ENCODE assay signal across 11 mouse cellular contexts in genomic region chr11:117350462-117351222, GRCm38 (mm10).
A peak's percentile ranks its signal among the peaks of the same experiment; 100 is the strongest.
DNase-seq lines count a peak whose midpoint lies in the region; ATAC-seq lines count a peak whose summit lies in the region.
"Had no signal": no experiment of that assay in that cellular context is flagged by ENCODE, and none has a peak within 500 bp of the region (broad histone marks: within the 10 kb centered on the region; RNA-seq: fewer than 3 reads in every experiment).

No protein-coding gene starts in this region.

- 0 out of 2 replicates have a peak overlapping the region, but pooled peaks have one; percentile 12 for H3K4me2 ChIP-seq in kidney, embryonic 15.5 days
- H3K4me2 ChIP-seq in embryonic facial prominence, embryonic 12.5 days (replicated peaks) = 0 out of 2 replicates have a peak overlapping the region, but pooled peaks have one; percentile 30
- peak overlapping the region; percentile 8; the same call in 1 of the 2 replicates for H3K4me2 ChIP-seq in liver, embryonic 13.5 days

- H3K27ac ChIP-seq in kidney, embryonic 15.5 days = peak overlapping the region; percentile 81
- peak overlapping the region; percentile 93 for H3K27ac ChIP-seq in embryonic facial prominence, embryonic 12.5 days
- peak overlapping the region; percentile 64 for H3K27ac ChIP-seq in liver, embryonic 13.5 days

- peak; percentile 63 for DNase-seq in adrenal gland, adult 2 months
- DNase-seq in adrenal gland, adult 18-20 months (ENCODE audit: low spot score in 2 of 2) = no peak
- DNase-seq in kidney, adult 18-20 months = no peak
- no peak for DNase-seq in liver, embryonic 13.5 days
- DNase-seq in frontal cortex, postnatal 10 days (ENCODE audit: low spot score in 2 of 2) = no peak
- no peak for DNase-seq in retina, postnatal 1 day
- DNase-seq: lung, postnatal 14 days; right cerebral cortex, postnatal 4 days had no signal

- H3K9ac ChIP-seq in kidney, embryonic 15.5 days = no peak overlapping the region
- H3K9ac ChIP-seq in embryonic facial prominence, embryonic 12.5 days = no peak overlapping the region
- 0 out of 2 replicates have a peak overlapping the region, but pooled peaks have one; percentile 0 for H3K9ac ChIP-seq in liver, embryonic 13.5 days

- ATAC-seq in kidney, embryonic 15.5 days (replicated peaks; ENCODE audit: low FRiP score) = peak; percentile 38; the same call in 1 of the 2 replicates
- ATAC-seq in embryonic facial prominence, embryonic 12.5 days (ENCODE audit: insufficient number of reproducible peaks, insufficient read depth, low FRiP score, low TSS enrichment) = no peak
- no peak for ATAC-seq in liver, embryonic 13.5 days (ENCODE audit: low read depth)

- 72% methylated on average over 11 of the region's 11 CpGs for WGBS in kidney, embryonic 15.5 days
- WGBS in embryonic facial prominence, embryonic 12.5 days = 74% methylated on average over 11 of the region's 11 CpGs
- WGBS in liver, embryonic 13.5 days (ENCODE audit: insufficient replicate concordance) = 50% methylated on average over 11 of the region's 11 CpGs

- H3K9me3 ChIP-seq in kidney, embryonic 15.5 days (replicated peaks) = no peaks in the 10 kb centered on the region
- no peaks in the 10 kb centered on the region for H3K9me3 ChIP-seq in embryonic facial prominence, embryonic 12.5 days
- H3K9me3 ChIP-seq in liver, embryonic 13.5 days (replicated peaks) = no peaks in the 10 kb centered on the region

- H3K4me3 ChIP-seq in kidney, embryonic 15.5 days (replicated peaks) = no peak overlapping the region
- no peak overlapping the region for H3K4me3 ChIP-seq in embryonic facial prominence, embryonic 12.5 days
- H3K4me3 ChIP-seq in liver, embryonic 13.5 days (replicated peaks) = no peak overlapping the region
- H3K4me3 ChIP-seq: erythroblast, embryonic 14.5 days had no signal

- H3K4me1 ChIP-seq in kidney, embryonic 15.5 days = peaks cover 55% of the 10 kb centered on the region
- peaks cover 55% of the 10 kb centered on the region for H3K4me1 ChIP-seq in embryonic facial prominence, embryonic 12.5 days
- H3K4me1 ChIP-seq in liver, embryonic 13.5 days (replicated peaks) = peaks cover 55% of the 10 kb centered on the region

- H3K36me3 ChIP-seq in kidney, embryonic 15.5 days = peaks cover 44% of the 10 kb centered on the region
- H3K36me3 ChIP-seq in embryonic facial prominence, embryonic 12.5 days = peaks cover 45% of the 10 kb centered on the region
- H3K36me3 ChIP-seq in liver, embryonic 13.5 days = peaks cover 51% of the 10 kb centered on the region

- H3K27me3 ChIP-seq in kidney, embryonic 15.5 days = no peaks in the 10 kb centered on the region
- H3K27me3 ChIP-seq in embryonic facial prominence, embryonic 12.5 days = no peaks in the 10 kb centered on the region
- H3K27me3 ChIP-seq in liver, embryonic 13.5 days = no peaks in the 10 kb centered on the region
